Comparison of ENCODE assay signal across 22 mouse cellular contexts in the genomic region with DNA sequence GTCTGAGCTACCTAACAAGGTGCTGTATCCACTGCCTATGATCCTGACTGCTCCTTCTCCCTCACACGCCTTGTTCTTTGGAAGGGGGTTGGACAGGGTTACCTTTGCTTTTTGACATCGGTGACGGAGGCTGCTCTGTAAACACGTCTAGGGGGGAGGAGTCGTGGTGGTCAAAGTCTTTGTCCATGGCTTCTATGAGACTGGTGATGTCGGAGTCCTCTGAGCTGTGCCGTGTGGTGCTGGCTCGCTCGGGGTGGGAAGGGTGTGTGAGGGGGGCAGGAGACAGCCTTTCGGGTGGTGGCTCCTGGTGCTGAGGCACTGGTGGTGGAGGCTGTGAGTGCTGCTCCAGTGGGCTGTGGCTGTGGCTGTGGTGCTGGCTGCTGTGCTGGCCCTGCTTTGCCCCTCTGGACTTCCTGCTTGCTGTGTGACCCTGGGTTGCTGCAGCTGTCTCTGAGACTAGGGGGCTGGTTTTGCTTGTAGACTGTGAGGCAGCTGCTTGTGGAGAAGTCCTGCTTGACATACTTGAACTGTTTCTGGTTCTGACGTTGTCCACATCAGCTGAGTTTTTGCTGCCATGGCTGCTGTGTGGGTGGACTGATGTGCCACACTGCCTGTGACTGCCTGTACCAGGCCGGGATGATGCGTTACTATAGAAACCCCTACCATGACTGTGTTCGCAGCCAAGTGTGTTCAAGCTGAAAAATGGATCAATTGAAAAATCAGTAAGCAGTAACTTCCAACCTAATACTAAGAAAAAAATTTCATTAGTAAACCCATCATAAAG. TPM values are rescaled to one million over a fixed set of nuclear protein-coding genes. Genes with fewer than 3 reads are reported as not detected.
A peak's percentile ranks its signal among the peaks of the same experiment; 100 is the strongest.
DNase-seq lines count a peak whose midpoint lies in the region; ATAC-seq and TF ChIP-seq lines count a peak whose summit lies in the region.
"Had no signal": no experiment of that assay in that cellular context is flagged by ENCODE, and none has a peak within 500 bp of the region (broad histone marks: within the 10 kb centered on the region; RNA-seq: fewer than 3 reads in every experiment).

No protein-coding gene starts in this region.

- H3K27ac ChIP-seq in forebrain, embryonic 11.5 days (ENCODE audit: low read depth, low read length): no peak overlapping the region
- no peak overlapping the region for H3K27ac ChIP-seq in forebrain, postnatal 0 days (ENCODE audit: low read depth, low read length)
- no peak overlapping the region for H3K27ac ChIP-seq in liver, adult 2 months (replicated peaks; ENCODE audit: insufficient read depth, low read depth, low read length)
- no peak overlapping the region for H3K27ac ChIP-seq in liver, embryonic 11.5 days (ENCODE audit: low read depth, low read length)
- H3K27ac ChIP-seq: heart, embryonic 15.5 days; hindbrain, embryonic 12.5 days; limb, embryonic 12.5 days; lung, embryonic 15.5 days; neural tube, embryonic 12.5 days had no signal

- no peak overlapping the region for H3K9ac ChIP-seq in forebrain, embryonic 11.5 days (ENCODE audit: low read length)
- H3K9ac ChIP-seq in forebrain, postnatal 0 days: no peak overlapping the region
- H3K9ac ChIP-seq in liver, adult 2 months (ENCODE audit: low read depth, low read length): no peak overlapping the region
- H3K9ac ChIP-seq in liver, embryonic 11.5 days (ENCODE audit: low read depth, low read length): no peak overlapping the region
- H3K9ac ChIP-seq: heart, embryonic 15.5 days; hindbrain, embryonic 12.5 days; limb, embryonic 12.5 days; lung, embryonic 15.5 days; neural tube, embryonic 12.5 days had no signal

- H3K27me3 ChIP-seq in forebrain, embryonic 11.5 days (ENCODE audit: control insufficient read depth, insufficient read depth, low read length): no peaks in the 10 kb centered on the region
- no peaks in the 10 kb centered on the region for H3K27me3 ChIP-seq in forebrain, postnatal 0 days (ENCODE audit: insufficient read depth, low read length)
- no peaks in the 10 kb centered on the region for H3K27me3 ChIP-seq in liver, adult 2 months (ENCODE audit: control insufficient read depth, insufficient read depth, low read length)
- no peaks in the 10 kb centered on the region for H3K27me3 ChIP-seq in liver, embryonic 11.5 days (replicated peaks; ENCODE audit: control insufficient read depth, insufficient read depth, low read length)
- H3K27me3 ChIP-seq: heart, embryonic 15.5 days; hindbrain, embryonic 12.5 days; limb, embryonic 12.5 days; lung, embryonic 15.5 days; neural tube, embryonic 12.5 days had no signal

- peak; percentile 46 for DNase-seq in forebrain, embryonic 11.5 days (ENCODE audit: low spot score)
- no peak for DNase-seq in forebrain, postnatal 0 days
- DNase-seq in liver, adult 2 months (ENCODE audit: extremely low read depth, low read depth, low spot score): peak; percentile 67
- DNase-seq in liver: no peak
- DNase-seq in liver, embryonic 11.5 days (ENCODE audit: low spot score): no peak
- DNase-seq in adrenal gland, postnatal 4 days (ENCODE audit: low spot score in 2 of 2): no peak
- DNase-seq in heart, postnatal 10 days: no peak
- DNase-seq: cerebellum, adult 11 months; cerebellum, postnatal 10 days; embryo, embryonic 11 days; gastrocnemius, postnatal 10 days; heart, adult 18-20 months; kidney, adult 8-10 months; kidney, postnatal 14 days; lung, postnatal 4 days; thymus, postnatal 25 days had no signal

- TF ChIP-seq CTCF in forebrain, postnatal 0 days (IDR thresholded peaks at IDR 0.05; ENCODE audit: low read depth): no peak
- TF ChIP-seq CTCF in liver, adult 2 months (IDR thresholded peaks at IDR 0.05; ENCODE audit: low read depth, low read length): no peak

- intact Hi-C loops in heart, postnatal 10 days (cut with DNase I): no loop called here

- no peaks in the 10 kb centered on the region for H3K79me2 ChIP-seq in liver, adult 2 months (ENCODE audit: control insufficient read depth, insufficient read depth, low read length)

- ATAC-seq in forebrain, embryonic 11.5 days (replicated peaks; ENCODE audit: low FRiP score): no peak
- no peak for ATAC-seq in forebrain, postnatal 0 days
- peak; percentile 49; the same call in 1 of the 2 replicates for ATAC-seq in liver, embryonic 11.5 days (replicated peaks; ENCODE audit: low FRiP score)
- ATAC-seq in monocyte, adult 5-6 weeks (replicated peaks; ENCODE audit: insufficient number of reproducible peaks, low FRiP score, low TSS enrichment, poor library complexity, severe bottlenecking): peak; percentile 36; the same call in 1 of the 2 replicates

- TF ChIP-seq POLR2A in liver, adult 2 months (IDR thresholded peaks at IDR 0.05; ENCODE audit: extremely low read depth, insufficient read depth, low read length): no peak

- H3K36me3 ChIP-seq in forebrain, embryonic 11.5 days (ENCODE audit: control insufficient read depth, insufficient read depth, low read length): peaks cover 15% of the 10 kb centered on the region; the same call in 1 of the 2 replicates
- peaks cover 88% of the 10 kb centered on the region for H3K36me3 ChIP-seq in forebrain, postnatal 0 days (ENCODE audit: insufficient read depth)
- peaks cover 40% of the 10 kb centered on the region; the same call in 1 of the 2 replicates for H3K36me3 ChIP-seq in liver, adult 2 months (ENCODE audit: control insufficient read depth, insufficient read depth, low read length)
- peaks cover 40% of the 10 kb centered on the region for H3K36me3 ChIP-seq in liver, embryonic 11.5 days (ENCODE audit: control insufficient read depth, insufficient read depth, low read length)

- H3K4me3 ChIP-seq in forebrain, embryonic 11.5 days (ENCODE audit: low read depth, low read length): no peak overlapping the region
- H3K4me3 ChIP-seq in forebrain, postnatal 0 days (ENCODE audit: low read depth, low read length): no peak overlapping the region
- no peak overlapping the region for H3K4me3 ChIP-seq in liver, adult 2 months (ENCODE audit: insufficient read depth, low read depth, low read length)
- H3K4me3 ChIP-seq in liver, embryonic 11.5 days (ENCODE audit: low read depth, low read length): no peak overlapping the region
- H3K4me3 ChIP-seq: heart, embryonic 15.5 days; hindbrain, embryonic 12.5 days; limb, embryonic 12.5 days; lung, embryonic 15.5 days; neural tube, embryonic 12.5 days had no signal

- no peaks in the 10 kb centered on the region for H3K9me3 ChIP-seq in forebrain, embryonic 11.5 days (ENCODE audit: control insufficient read depth, low read length)
- no peaks in the 10 kb centered on the region for H3K9me3 ChIP-seq in forebrain, postnatal 0 days (ENCODE audit: low read length)
- H3K9me3 ChIP-seq in liver, embryonic 11.5 days (ENCODE audit: control insufficient read depth, low read length): no peaks in the 10 kb centered on the region
- H3K9me3 ChIP-seq: heart, embryonic 15.5 days; hindbrain, embryonic 12.5 days; limb, embryonic 12.5 days; lung, embryonic 15.5 days; neural tube, embryonic 12.5 days had no signal

- no peak overlapping the region for H3K4me2 ChIP-seq in forebrain, embryonic 11.5 days (ENCODE audit: low read depth, low read length, severe bottlenecking)
- no peak overlapping the region for H3K4me2 ChIP-seq in forebrain, postnatal 0 days (ENCODE audit: low read depth)
- no peak overlapping the region for H3K4me2 ChIP-seq in liver, embryonic 11.5 days
- H3K4me2 ChIP-seq: heart, embryonic 15.5 days; hindbrain, embryonic 12.5 days; limb, embryonic 12.5 days; lung, embryonic 15.5 days; neural tube, embryonic 12.5 days had no signal

- H3K4me1 ChIP-seq in forebrain, embryonic 11.5 days (replicated peaks; ENCODE audit: control insufficient read depth, insufficient read depth, low read length): no peaks in the 10 kb centered on the region
- no peaks in the 10 kb centered on the region for H3K4me1 ChIP-seq in forebrain, postnatal 0 days (ENCODE audit: insufficient read depth)
- no peaks in the 10 kb centered on the region for H3K4me1 ChIP-seq in liver, adult 2 months (ENCODE audit: control insufficient read depth, insufficient read depth, low read length)
- H3K4me1 ChIP-seq in liver, embryonic 11.5 days (replicated peaks; ENCODE audit: control insufficient read depth, insufficient read depth, low read length): no peaks in the 10 kb centered on the region
- H3K4me1 ChIP-seq: heart, embryonic 15.5 days; hindbrain, embryonic 12.5 days; limb, embryonic 12.5 days; lung, embryonic 15.5 days; neural tube, embryonic 12.5 days had no signal

- WGBS in forebrain, embryonic 11.5 days: 95% methylated on average over 14 of the region's 14 CpGs
- 91% methylated on average over 14 of the region's 14 CpGs for WGBS in forebrain, postnatal 0 days
- 56% methylated on average over 14 of the region's 14 CpGs for WGBS in liver, adult 2 months
- WGBS in liver, embryonic 11.5 days: 83% methylated on average over 14 of the region's 14 CpGs

RNA-seq across cellular contexts. Expression of a gene that starts 46.4 kb away (rescaled TPM):
- 0.37 and 0.44 TPM in 2 replicates for polyA plus RNA-seq in forebrain, embryonic 11.5 days (2014; fragmentation: Nextera tagmentation; extraction: Ambion mirVana)
- 2.2 and 4.5 TPM in 2 replicates for total RNA-seq in forebrain, postnatal 0 days (2014; rRNA removed)
- polyA plus RNA-seq in forebrain, postnatal 0 days (2015; fragmentation: Nextera tagmentation; extraction: Ambion mirVana): 2.1 and 2.9 TPM in 2 replicates
- 14.8 and 15.2 TPM in 2 replicates for total RNA-seq in liver, adult 2 months (2014; rRNA removed)
- polyA plus RNA-seq in liver, adult 2 months (2012; rRNA removed): 18.1 and 24.4 TPM in 2 replicates
- polyA plus RNA-seq in liver, embryonic 11.5 days (2014; fragmentation: Nextera tagmentation; extraction: Ambion mirVana): 0.16 and 0.19 TPM in 2 replicates
- 14.5 to 81.6 TPM (median 14.9 TPM) in 3 replicates for total RNA-seq in monocyte, adult 5-6 weeks (2017)
- total RNA-seq in adrenal gland, postnatal 4 days (2021): under 1 TPM; 0.28 to 0.40 TPM
- under 1 TPM; 0.27 to 0.57 TPM for total RNA-seq in heart, postnatal 10 days (2021)

Comparison
In these comparisons a context has a peak if more than half of its experiments do, and no peak if none do; other contexts are left out.
1. DNase-seq: peak in forebrain, embryonic 11.5 days (single experiment) and liver, adult 2 months (single experiment); none in forebrain, postnatal 0 days (single experiment), liver (single experiment), liver, embryonic 11.5 days (single experiment), adrenal gland, postnatal 4 days (0 of 2) and heart, postnatal 10 days (0 of 2).
2. ATAC-seq: peak in liver, embryonic 11.5 days (single experiment) and monocyte, adult 5-6 weeks (single experiment); none in forebrain, embryonic 11.5 days (single experiment) and forebrain, postnatal 0 days (single experiment).